Mouse (Mus musculus): ENCODE data around the gene Lclat1. TPM values are rescaled to one million over a fixed set of nuclear protein-coding genes. Genes with fewer than 3 reads are reported as not detected.

Lclat1 gene
- total RNA-seq, 2 experiments from 2014 or later = 33.8 to 37.2 TPM

DNA sequence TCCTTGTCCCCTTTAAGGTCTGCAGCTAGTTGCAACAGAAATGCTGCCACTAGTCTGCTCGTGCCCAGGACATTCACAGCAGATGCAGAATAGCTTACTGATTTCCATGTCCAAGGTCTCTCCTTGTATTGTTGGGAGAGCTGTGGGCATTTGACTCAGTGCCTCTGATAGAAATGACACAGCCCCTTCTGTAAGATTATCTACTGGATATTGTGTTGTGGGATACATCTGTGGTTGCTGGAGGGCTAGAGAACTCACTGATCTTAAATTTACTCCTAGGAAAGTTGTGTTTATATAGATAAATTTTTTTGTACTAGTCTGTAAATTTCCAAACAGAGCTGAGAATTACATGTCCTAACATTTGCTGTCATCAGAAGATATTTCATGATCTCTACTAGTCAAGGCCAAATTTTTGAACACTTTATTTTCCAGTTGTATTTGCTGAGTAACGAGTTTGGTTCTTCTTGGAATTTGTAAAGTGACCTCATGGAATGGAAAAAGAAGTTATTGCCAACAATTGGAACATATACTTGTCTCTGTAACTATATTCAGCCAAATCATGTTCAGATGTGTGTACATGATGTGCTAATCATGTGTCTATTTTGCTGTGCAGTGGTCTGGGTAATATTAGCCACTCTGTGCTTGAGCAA is 87.4 kb downstream of the Lclat1 start:
- DNase-seq (ENCODE audit: low spot score in 2 of 2) = no peak

GRCm38 (mm10) chr17:73196139-73196538 is 88.4 kb downstream of the Lclat1 start:
- DNase-seq (ENCODE audit: low spot score in 2 of 2) = no peak

DNA sequence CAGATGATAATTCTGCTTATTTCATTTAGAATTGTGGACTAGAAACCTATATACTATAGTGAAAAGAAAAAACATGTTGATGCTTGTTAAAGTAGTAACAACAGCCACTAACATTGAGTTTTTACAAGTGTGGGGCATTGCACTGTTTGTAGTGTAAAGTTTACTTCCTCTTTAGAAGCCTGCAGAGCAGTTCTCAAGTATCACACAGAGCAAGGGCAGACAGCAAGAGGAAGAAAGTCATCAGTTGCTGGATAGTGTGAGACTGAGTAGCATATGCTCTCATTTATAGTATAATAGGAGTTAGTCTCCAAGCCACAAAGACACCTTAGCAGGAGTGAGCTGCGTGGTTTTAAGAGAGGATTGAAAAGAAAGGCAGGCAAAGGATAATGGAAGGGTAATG is 89.9 kb downstream of the Lclat1 start:
- no peak for DNase-seq (ENCODE audit: low spot score in 2 of 2)

DNA sequence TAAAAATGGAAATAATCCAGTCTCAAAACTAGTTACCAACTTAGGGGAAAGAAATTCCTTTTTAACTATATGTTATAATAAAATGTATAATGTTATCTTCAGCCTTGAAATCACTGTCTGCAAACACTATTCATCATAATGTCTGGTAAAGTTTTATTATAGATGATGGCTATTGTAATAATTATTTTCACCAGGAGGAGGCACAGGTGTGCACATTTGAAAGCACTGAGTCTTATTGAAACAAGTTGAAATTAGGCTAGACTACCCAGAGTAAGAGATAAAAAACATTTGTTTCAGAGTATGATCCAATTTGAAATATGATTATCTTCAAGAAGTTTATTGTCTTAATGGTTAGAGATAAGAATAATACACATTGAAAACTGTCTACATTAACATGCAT is 91.6 kb downstream of the Lclat1 start:
- no peak for DNase-seq (ENCODE audit: low spot score in 2 of 2)

GRCm38 (mm10) chr17:73200380-73200779 is 92.6 kb downstream of the Lclat1 start:
- DNase-seq (ENCODE audit: low spot score in 2 of 2) = no peak

DNA sequence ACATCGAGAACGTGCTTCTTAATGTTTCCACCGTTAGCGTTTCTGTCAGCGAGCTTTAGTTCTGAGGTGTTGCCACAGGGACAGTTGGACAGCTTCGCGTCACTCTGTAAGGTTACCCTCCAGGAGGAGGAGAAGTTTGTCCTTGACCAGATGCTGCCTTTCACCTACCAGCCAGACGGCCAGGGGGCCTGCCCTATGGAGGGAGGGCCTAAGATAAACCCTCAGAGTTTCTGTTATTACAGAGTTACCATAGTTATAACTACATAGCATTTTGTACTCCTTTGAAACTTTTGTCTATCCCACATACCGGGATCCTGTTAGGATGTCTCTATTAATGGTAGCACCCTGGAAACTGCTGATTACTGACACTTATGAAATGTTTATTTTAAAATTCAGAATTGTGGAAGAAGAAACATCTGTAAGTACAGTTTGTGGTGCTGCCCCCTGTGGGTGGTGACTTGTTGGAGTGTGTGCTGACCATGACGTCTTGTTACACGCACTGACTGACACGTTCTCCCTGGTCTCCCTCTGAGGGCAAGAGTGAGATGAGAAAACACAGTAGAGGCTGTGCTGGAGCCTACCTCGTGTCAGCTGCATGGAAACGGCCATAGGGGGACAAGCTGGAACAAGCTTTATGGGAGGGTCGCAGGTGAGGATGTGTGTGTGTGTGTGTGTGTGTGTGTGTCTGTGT is 96.0 kb downstream of the Lclat1 start:
- DNase-seq (ENCODE audit: low spot score in 2 of 2) = no peak

DNA sequence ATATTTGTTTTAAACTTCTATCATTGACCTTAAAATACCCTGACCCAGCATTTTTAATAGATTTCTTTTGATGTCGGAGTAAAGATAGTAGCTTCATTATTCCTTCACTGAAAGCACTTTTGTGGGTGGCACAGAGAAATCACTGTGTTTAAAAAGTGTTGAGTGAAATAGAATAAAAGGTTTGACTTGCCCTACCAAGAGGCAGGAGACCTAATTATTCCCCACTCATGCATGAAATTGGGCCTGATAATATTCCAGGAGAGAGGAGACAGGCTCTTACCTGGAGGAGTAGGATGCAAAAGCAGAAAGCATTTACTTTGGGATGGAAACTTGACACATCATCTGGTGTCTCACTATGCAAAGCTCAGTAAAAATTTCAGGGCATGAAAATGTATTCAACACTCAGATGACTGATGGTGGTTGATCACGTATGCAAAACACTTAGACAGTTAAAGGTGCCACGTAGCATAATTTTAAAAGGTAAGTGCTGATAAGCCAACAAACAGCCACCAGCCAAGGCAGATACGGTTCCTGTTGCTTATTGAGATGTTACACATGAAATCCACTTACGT is 103.3 kb downstream of the Lclat1 start:
- no peak for DNase-seq (ENCODE audit: low spot score in 2 of 2)

DNA sequence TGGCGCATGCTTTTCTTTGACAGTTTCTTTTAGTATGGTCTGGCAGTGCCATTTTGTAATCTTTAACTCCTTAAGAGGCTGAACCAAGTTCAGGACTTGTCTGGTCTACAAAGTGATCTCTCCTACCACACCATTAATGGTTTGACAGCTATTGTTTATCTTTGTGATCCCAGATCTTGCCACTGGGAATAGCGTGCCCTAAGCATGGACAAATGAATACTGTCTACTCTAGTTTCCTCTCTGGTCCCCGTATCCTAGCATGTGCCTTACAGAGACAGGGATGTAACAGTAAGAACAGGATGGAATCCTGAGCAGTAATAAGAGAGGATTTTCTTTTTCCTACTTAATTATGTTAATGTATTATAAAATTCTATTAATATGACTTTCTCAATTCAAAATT is 105.0 kb downstream of the Lclat1 start:
- DNase-seq (ENCODE audit: low spot score in 2 of 2) = no peak

- no peak for DNase-seq (ENCODE audit: low spot score in 2 of 2)
Observed at GRCm38 (mm10) chr17:73213187-73213586, 105.4 kb downstream of the Lclat1 start.

GRCm38 (mm10) chr17:73213677-73214076 is 105.9 kb downstream of the Lclat1 start:
- DNase-seq (ENCODE audit: low spot score in 2 of 2) = no peak

DNA sequence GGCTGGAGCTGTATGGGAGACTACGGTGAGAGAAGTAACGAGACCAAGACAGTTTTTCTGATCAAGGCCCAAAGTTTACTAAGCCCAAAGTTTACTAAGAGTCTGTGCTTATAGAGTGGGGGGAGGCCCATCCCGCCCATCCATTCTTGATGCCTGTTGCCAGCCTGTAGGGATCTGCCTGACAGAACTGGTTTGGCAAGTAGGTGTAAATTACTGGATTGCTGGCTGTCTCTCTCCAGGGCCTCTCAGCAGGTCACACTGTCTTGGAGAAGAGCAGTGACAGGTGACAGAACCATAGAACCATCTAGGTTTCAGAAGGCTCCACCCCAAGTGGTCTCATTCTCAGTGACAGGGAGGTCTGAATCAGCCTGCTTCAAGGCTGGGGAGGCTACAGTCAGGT is 109.5 kb downstream of the Lclat1 start:
- DNase-seq (ENCODE audit: low spot score in 2 of 2) = no peak

DNA sequence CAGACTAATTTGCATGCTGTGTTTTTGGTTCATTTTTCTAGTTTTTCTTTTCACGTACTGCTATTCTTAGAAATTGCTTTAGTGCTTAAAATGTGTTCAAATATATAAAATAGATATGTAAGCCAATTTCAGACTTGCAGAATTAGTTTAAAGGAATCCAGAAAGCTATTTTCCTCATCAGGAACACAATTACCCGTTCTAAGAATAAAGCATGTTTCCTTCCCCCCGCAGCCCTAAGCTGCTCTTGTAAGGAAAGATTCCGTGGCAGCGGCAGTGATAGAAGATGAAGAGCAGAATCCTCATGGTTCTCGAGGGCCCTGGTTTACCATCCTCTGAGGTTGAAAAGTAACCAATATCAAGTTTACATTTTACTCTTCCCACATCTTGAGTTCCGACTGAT is 113.0 kb downstream of the Lclat1 start:
- no peak for DNase-seq (ENCODE audit: low spot score in 2 of 2)

DNA sequence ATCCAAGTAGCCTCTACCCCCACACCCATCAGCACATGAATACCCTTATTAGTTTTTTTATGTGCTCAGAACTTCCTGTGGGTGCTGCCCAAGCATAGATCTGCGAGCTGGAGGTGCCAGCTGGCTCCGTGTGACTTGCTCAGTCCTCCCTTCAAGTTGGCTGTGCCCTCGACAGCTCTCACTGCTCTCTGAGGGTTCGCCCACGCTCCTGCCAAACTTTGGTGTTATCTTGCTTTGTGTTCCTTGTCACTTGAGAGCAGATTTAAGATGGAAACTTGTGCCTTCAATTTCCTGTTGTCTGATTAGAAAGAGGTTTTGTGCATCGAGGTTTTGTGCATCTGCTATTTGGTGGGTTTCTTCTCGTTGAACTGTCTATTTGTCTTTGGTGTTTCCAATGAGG is 114.3 kb downstream of the Lclat1 start:
- DNase-seq (ENCODE audit: low spot score in 2 of 2) = no peak

GRCm38 (mm10) chr17:73225442-73225841 is 117.7 kb downstream of the Lclat1 start:
- no peak for DNase-seq (ENCODE audit: low spot score in 2 of 2)

- no peak for DNase-seq (ENCODE audit: low spot score in 2 of 2)
Observed at GRCm38 (mm10) chr17:73225996-73226395, 118.2 kb downstream of the Lclat1 start.

DNA sequence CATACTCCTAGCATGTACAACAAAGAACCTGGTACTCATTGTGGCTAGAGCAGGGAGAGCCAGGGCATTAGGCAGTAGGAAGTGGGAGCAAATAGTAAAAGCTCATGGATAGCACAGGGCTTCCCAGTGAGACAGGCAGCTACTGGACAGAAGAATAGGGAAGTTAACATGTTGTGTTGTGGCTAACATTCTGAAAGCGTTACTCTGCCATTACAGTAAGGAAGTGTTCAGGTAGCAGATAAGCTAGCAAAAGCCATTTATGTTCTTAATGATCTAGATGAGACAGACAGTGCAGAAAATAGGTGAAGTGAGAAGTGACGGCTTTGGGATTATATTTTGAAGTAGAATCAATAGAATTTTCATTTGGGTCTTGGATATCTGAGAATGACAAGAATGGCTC is 118.8 kb downstream of the Lclat1 start:
- no peak for DNase-seq (ENCODE audit: low spot score in 2 of 2)

DNA sequence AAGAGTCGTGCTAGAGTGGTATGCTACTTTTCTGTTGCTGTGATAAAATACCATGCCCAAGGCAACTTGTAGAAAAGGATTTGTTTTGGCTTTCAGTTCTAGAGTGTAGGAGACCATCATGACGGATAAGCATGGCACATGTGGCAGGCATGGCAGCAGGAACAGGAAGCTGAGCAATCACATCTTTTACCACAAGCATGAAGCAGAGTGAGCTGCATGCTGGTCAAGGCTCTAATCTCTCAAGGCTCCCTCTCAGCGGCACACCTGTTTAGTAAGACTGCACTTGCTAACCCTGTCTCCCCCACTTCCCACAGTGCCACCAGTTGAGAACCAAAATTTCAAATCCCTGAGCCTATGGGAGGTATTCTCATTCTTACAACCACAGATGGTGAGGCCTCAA is 119.6 kb downstream of the Lclat1 start:
- no peak for DNase-seq (ENCODE audit: low spot score in 2 of 2)

GRCm38 (mm10) chr17:73229445-73230155 is 121.8 kb downstream of the Lclat1 start:
- DNase-seq (ENCODE audit: low spot score in 2 of 2) = no peak

GRCm38 (mm10) chr17:73230340-73230989 is 122.7 kb downstream of the Lclat1 start:
- DNase-seq (ENCODE audit: low spot score in 2 of 2) = no peak

- DNase-seq (ENCODE audit: low spot score in 2 of 2) = no peak
Observed at GRCm38 (mm10) chr17:73231337-73231736, 123.6 kb downstream of the Lclat1 start.

DNA sequence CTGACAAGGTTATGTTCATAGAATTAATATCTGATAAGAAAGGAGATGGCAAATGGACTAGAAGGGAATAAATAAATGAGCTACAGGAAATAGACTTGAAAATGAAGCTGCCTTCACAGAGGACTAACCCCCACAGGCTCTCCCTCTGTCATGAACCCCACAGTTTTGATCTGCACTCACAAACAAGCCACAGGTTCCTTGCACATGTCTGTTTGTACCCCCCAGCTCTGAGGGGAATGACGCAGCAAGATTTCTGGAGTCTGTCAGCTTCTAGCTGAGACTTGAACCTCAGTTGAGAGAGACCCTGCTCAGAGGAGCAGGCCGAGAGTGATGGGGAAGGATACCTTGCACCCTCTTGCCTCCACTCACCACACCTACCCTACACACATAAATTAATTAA is 124.8 kb downstream of the Lclat1 start:
- DNase-seq (ENCODE audit: low spot score in 2 of 2) = no peak

DNA sequence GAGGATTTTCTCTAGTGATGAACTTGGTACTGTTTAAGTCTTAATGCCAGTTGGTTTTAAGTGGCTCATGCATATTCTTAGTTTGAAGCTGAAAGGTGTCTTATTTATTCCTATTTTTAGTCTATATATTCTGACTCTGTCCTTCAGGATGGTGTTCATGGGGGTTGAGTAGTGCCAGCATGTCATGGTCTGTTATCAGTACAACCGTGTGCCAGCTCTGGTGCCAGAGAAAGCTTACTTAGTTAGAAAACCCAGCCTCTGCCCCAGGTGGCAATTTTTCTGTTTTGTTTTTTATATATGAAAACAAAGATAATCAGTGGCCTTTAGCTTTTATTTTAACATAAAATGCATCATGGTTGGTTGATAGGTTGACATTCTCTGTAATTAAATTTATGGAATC is 126.2 kb downstream of the Lclat1 start:
- DNase-seq (ENCODE audit: low spot score in 2 of 2) = no peak

Data from layer of hippocampus, postnatal 14 days (tissue).